Mouse (Mus musculus) bone marrow, adult 2 months (tissue): Measurements from ENCODE around the gene Krt27.

Source experiments
- CTCF ChIP-seq: fragments of 200-500 bp; IDR thresholded peaks from 2 replicates; pipeline ENCODE4 v1.5.1; 2011; ENCODE audit warnings: low read length, control low read depth; ENCODE audit not compliant: control insufficient read depth, insufficient read depth
- POLR2A ChIP-seq: fragments of 200-500 bp; IDR thresholded peaks from 2 replicates; pipeline ENCODE4 v1.6.1; 2011; ENCODE audit warnings: low read depth, mild to moderate bottlenecking, control low read depth, low read length, borderline replicate concordance; ENCODE audit not compliant: control insufficient read depth

DNA sequence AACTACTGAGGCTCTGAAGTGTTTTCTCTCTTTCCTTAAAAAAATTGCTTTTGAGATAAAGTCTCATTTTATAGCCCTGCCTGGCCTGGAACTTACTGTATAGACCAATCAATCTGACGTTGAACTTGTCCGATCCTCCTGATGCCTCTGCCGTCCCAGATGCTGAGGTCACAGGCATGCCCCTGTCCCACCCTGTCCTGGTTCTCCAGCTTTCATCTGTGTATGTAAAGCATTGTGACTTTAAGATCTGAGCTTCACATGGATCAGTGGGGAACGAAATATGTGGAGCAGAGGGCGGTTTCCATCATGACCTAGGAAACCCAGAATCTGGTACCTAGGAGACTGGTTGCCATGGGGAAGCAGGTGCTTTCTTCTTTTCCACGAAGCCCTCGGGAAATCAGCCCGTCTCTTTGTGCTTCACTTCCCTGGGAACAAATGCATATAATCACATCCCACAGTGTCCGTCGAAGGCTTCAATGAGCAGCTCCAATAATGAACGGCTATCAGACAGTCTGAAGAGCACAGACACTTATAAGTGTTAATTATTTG, 11.5 kb downstream of the Krt27 start:
- no peak for TF ChIP-seq CTCF
- TF ChIP-seq POLR2A = no peak
